Mouse (Mus musculus) intestine, postnatal 0 days (tissue): ENCODE measurements around the gene Lrp5. TPM values are rescaled to one million over a fixed set of nuclear protein-coding genes. Genes with fewer than 3 reads are reported as not detected.

Experiments used
- ATAC-seq: fragments of 200-750 bp; cut with Nextera tagmentation; 2 replicates; pipeline ENCODE4 v1.8.0; 2017; ENCODE audit warnings: mild to moderate bottlenecking, moderate TSS enrichment, moderate library complexity
- H3K27ac ChIP-seq: fragments of 300-500 bp; sonication (generic); 2 replicates; pipeline ENCODE4 v1.5.1; 2014; ENCODE audit warnings: mild to moderate bottlenecking, low read depth, low read length, moderate library complexity
- H3K27me3 ChIP-seq: fragments of 300-500 bp; sonication (generic); replicated peaks from 2 replicates; pipeline ENCODE4 v1.6.1; 2014; ENCODE audit warnings: low read length, mixed read lengths; ENCODE audit not compliant: control insufficient read depth, insufficient read depth
- H3K36me3 ChIP-seq: fragments of 300-500 bp; sonication (generic); 2 replicates; pipeline ENCODE4 v1.6.1; 2014; ENCODE audit warnings: mild to moderate bottlenecking, moderate library complexity; ENCODE audit not compliant: control insufficient read depth, insufficient read depth
- H3K4me1 ChIP-seq: fragments of 300-500 bp; sonication (generic); replicated peaks from 2 replicates; pipeline ENCODE4 v1.6.1; 2014; ENCODE audit warnings: antibody characterized with exemption, low read length, mixed read lengths; ENCODE audit not compliant: control insufficient read depth, insufficient read depth
- H3K4me2 ChIP-seq: fragments of 300-500 bp; sonication (generic); replicated peaks from 2 replicates; pipeline ENCODE4 v1.6.1; 2014; ENCODE audit warnings: low read depth, mild to moderate bottlenecking, moderate library complexity
- H3K4me3 ChIP-seq: fragments of 300-500 bp; sonication (generic); 2 replicates; pipeline ENCODE4 v1.5.1; 2014; ENCODE audit warnings: low read depth, low read length
- H3K9ac ChIP-seq: fragments of 300-500 bp; sonication (generic); 2 replicates; pipeline ENCODE4 v1.6.1; 2014; ENCODE audit warnings: mild to moderate bottlenecking, low read depth, low read length
- H3K9me3 ChIP-seq: fragments of 300-500 bp; sonication (generic); 2 replicates; pipeline ENCODE4 v1.6.1; 2016; ENCODE audit warnings: mixed run types; ENCODE audit not compliant: control insufficient read depth
- CTCF ChIP-seq: sonication (generic); IDR thresholded peaks from 2 replicates; pipeline ENCODE4 v1.5.1; 2016; ENCODE audit warnings: low read depth, mild to moderate bottlenecking, control low read depth, antibody characterized with exemption, moderate library complexity
- whole genome bisulfite sequencing: fragments of 180-500 bp; shearing (Covaris S2); extraction: QIAGEN DNeasy Blood & Tissue Kit; methylation state at CpG from one replicate; pipeline ENCODE4 v1.1.7; 2014; 5-methylcytosine and 5-hydroxymethylcytosine counted together
- polyA plus RNA-seq: library from polyadenylated mRNA; unstranded; fragments of >200 nt; fragmentation: Nextera tagmentation; extraction: Ambion mirVana; gene quantifications from 2 replicates; pipeline ENCODE4 v1.2.1, GENCODE M21; 2015

The Lrp5 gene
- polyA plus RNA-seq, 1 experiment from 2014 or later = 2.8 TPM

DNA sequence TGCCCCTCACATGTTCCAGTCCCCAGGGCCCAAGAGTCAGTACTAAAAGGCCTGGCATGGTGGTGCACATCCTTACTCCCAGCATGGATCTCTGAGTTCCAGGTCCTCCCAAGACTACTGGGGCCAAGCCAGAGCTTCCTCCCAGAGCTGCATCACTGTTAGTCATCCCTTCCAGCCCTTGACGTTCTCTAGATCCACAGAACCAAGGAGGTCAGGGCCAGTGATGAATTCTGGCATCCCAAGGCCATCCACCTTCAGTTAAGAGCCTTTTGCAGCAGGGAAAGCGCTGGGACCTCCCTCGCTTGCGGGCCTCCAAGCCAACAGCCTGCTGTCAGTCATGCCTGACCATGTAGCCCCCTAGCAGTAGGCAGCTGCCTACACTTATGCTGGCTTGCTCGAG, 54.9 kb downstream of the Lrp5 start:
- Histone ChIP-seq H3K27ac (peak overlapping the region; percentile 84), H3K36me3 (peaks cover 51% of the 10 kb centered on the region), H3K9me3 (no peaks in the 10 kb centered on the region), H3K4me2 (no peak overlapping the region), H3K9ac (no peak overlapping the region), H3K4me3 (no peak overlapping the region), H3K4me1 (0 out of 2 replicates have a peak, but pooled peaks cover 8% of the 10 kb centered on the region), H3K27me3 (no peaks in the 10 kb centered on the region)
- ATAC-seq = no peak
- TF ChIP-seq CTCF = no peak
- WGBS = 77% methylated on average over 5 of the region's 5 CpGs

DNA sequence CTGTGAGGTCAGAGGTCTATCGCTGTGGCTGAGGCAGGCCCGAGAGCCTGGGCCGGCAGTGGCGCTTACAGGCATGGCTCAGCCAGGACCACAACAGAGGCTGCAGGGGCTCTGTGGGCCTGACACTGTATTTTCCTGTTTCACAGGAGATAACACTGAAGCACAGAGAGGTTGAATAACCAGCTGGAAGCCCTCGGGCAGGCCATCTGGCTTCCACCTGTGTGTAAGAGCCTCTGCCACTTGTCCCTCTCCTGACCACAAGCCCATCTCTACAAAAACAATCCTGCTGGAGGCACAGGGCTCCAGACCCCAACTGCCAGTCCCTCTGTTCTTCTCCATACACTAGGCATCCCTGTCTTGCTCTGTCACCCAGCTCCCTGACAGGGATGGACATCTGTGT, 55.9 kb downstream of the Lrp5 start:
- Histone ChIP-seq H3K4me1 (0 out of 2 replicates have a peak, but pooled peaks cover 8% of the 10 kb centered on the region), H3K9me3 (no peaks in the 10 kb centered on the region), H3K36me3 (peaks cover 54% of the 10 kb centered on the region), H3K4me2 (no peak overlapping the region), H3K27me3 (no peaks in the 10 kb centered on the region), H3K27ac (no peak overlapping the region), H3K9ac (no peak overlapping the region), H3K4me3 (no peak overlapping the region)
- no peak for TF ChIP-seq CTCF
- no peak for ATAC-seq
- WGBS = 83% methylated on average over 5 of the region's 5 CpGs

- Histone ChIP-seq H3K9me3 (no peaks in the 10 kb centered on the region), H3K4me2 (no peak overlapping the region), H3K36me3 (peaks cover 54% of the 10 kb centered on the region), H3K27me3 (no peaks in the 10 kb centered on the region), H3K4me3 (no peak overlapping the region), H3K27ac (no peak overlapping the region), H3K9ac (no peak overlapping the region), H3K4me1 (0 out of 2 replicates have a peak, but pooled peaks cover 5% of the 10 kb centered on the region)
- no peak for TF ChIP-seq CTCF
- WGBS = 96% methylated on average over 20 of the region's 20 CpGs
- no peak for ATAC-seq
Observed at GRCm38 (mm10) chr19:3630027-3630426, 56.3 kb downstream of the Lrp5 start.

DNA sequence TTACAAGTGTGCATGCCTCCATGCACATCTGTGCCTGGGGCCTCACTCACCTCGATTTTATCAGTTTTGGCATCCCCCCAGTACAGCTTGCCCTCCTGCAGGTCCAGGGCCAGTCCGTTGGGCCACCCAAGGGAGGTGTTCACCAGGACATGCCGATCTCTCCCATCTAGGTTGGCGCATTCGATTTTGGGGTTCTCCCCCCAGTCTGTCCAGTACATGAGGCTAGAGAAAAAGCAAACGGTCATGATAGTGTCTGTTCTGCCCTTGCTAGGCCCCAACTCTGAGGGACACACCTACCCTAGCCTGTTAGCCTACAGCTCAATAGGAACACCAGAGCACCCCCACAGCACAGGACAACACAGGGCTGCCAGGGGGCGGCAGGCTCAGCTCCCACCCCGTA, 58.1 kb downstream of the Lrp5 start:
- no peak overlapping the region for H3K27ac ChIP-seq
- no peak overlapping the region for H3K9ac ChIP-seq
- ATAC-seq = no peak
- H3K4me2 ChIP-seq = no peak overlapping the region
- H3K4me3 ChIP-seq = no peak overlapping the region
- no peaks in the 10 kb centered on the region for H3K9me3 ChIP-seq
- peaks cover 51% of the 10 kb centered on the region for H3K36me3 ChIP-seq
- TF ChIP-seq CTCF = no peak
- 88% methylated on average over 8 of the region's 8 CpGs for WGBS
- H3K27me3 ChIP-seq = no peaks in the 10 kb centered on the region
- H3K4me1 ChIP-seq = 0 out of 2 replicates have a peak, but pooled peaks cover 4% of the 10 kb centered on the region

- 52% methylated on average over 7 of the region's 7 CpGs for WGBS
- Histone ChIP-seq H3K36me3 (peaks cover 67% of the 10 kb centered on the region), H3K9me3 (no peaks in the 10 kb centered on the region), H3K4me2 (no peak overlapping the region), H3K27ac (peak overlapping the region; percentile 22; the same call in 1 of the 2 replicates), H3K4me1 (no peaks in the 10 kb centered on the region), H3K9ac (no peak overlapping the region), H3K4me3 (no peak overlapping the region), H3K27me3 (no peaks in the 10 kb centered on the region)
- peak; percentile 45; the same call in 1 of the 2 replicates for ATAC-seq
- no peak for TF ChIP-seq CTCF
Observed at GRCm38 (mm10) chr19:3625111-3625510, 61.3 kb downstream of the Lrp5 start.

DNA sequence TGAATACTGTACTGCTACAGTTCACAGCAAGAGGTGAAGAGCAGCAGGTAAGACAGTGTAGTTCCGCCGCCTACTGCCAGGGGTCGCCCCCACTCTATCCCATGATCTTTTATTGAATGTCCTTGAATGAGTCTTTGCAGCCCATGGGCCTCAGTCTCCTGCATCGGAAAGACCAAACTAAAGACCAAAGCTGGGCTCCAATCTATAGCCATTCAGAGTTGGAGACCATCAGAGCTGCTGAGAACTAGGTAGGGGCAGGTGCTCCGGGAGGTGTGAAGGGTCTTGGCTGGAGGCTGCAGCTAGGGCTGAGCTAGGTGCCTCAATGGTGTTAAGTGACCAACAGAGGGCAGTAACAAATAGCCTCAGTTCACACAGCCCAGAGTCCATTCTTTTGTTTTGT, 62.5 kb downstream of the Lrp5 start:
- peak; percentile 88 for TF ChIP-seq CTCF
- H3K4me3 ChIP-seq = no peak overlapping the region
- H3K4me1 ChIP-seq = no peaks in the 10 kb centered on the region
- H3K27me3 ChIP-seq = no peaks in the 10 kb centered on the region
- WGBS = 66% methylated on average over 5 of the region's 5 CpGs
- no peaks in the 10 kb centered on the region for H3K9me3 ChIP-seq
- H3K9ac ChIP-seq = no peak overlapping the region
- no peak overlapping the region for H3K27ac ChIP-seq
- peaks cover 67% of the 10 kb centered on the region for H3K36me3 ChIP-seq
- no peak overlapping the region for H3K4me2 ChIP-seq
- peak; percentile 38 for ATAC-seq

DNA sequence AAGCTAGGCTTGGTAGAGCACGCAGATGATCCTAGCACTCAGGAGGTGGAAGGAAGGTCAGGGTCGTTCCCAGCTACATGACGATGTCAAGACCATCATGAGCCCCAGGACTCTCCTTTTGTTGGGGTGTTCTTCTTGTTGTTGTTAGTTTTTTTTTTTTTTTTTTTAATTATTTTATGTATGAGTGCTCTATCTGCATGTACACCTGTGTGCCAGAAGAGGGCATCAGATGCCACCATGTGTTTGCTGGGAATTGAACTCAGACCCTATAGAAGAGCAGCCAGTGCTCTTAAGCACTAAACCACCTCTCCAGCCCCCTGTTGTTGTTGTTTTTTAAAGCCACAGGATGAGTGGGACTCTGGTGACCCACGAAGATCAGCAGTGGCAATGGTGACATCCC, 63.1 kb downstream of the Lrp5 start:
- Histone ChIP-seq H3K4me3 (no peak overlapping the region), H3K4me2 (no peak overlapping the region), H3K9me3 (no peaks in the 10 kb centered on the region), H3K27me3 (no peaks in the 10 kb centered on the region), H3K9ac (no peak overlapping the region), H3K27ac (no peak overlapping the region), H3K4me1 (no peaks in the 10 kb centered on the region), H3K36me3 (peaks cover 67% of the 10 kb centered on the region)
- 93% methylated on average over 4 of the region's 4 CpGs for WGBS
- ATAC-seq = no peak
- no peak for TF ChIP-seq CTCF
